Mouse (Mus musculus): Measurements from ENCODE around the gene Polr3gl.

Polr3gl gene

GRCm38 (mm10) chr3:96559911-96560850, 33.8 kb downstream of the Polr3gl start:
- in situ Hi-C loops (cut with MboI, MseI): loop anchor here in 1 of 2 experiments (25.0 kb wide), 1 partner anchor 898 kb away; the partner anchor contains the start of gene Mcl1

GRCm38 (mm10) chr3:96559398-96559910, 34.5 kb downstream of the Polr3gl start:
- in situ Hi-C loops (cut with MboI, MseI): loop anchor here in 1 of 2 experiments (25.0 kb wide), 1 partner anchor 897 kb away; the partner anchor contains the start of gene Mcl1

GRCm38 (mm10) chr3:96558668-96559196, 35.2 kb downstream of the Polr3gl start:
- in situ Hi-C loops (cut with MboI, MseI): loop anchor here in 1 of 2 experiments (25.0 kb wide), 1 partner anchor 896 kb away; the partner anchor contains the start of gene Mcl1

- in situ Hi-C loops (cut with MboI, MseI): loop anchor here in 1 of 2 experiments (25.0 kb wide), 1 partner anchor 896 kb away; the partner anchor contains the start of gene Mcl1
Observed at GRCm38 (mm10) chr3:96558159-96558558, 35.8 kb downstream of the Polr3gl start.

- in situ Hi-C loops (cut with MboI, MseI): loop anchor here in 1 of 2 experiments (25.0 kb wide), 1 partner anchor 895 kb away; the partner anchor contains the start of gene Mcl1
Observed at GRCm38 (mm10) chr3:96557694-96558093, 36.3 kb downstream of the Polr3gl start, which contains the start of gene Txnip. Gene Txnip, plus strand, starts transcription at chr3:96557957.

GRCm38 (mm10) chr3:96556651-96557635, 37.0 kb downstream of the Polr3gl start:
- in situ Hi-C loops (cut with MboI, MseI): loop anchor here in 1 of 2 experiments (25.0 kb wide), 1 partner anchor 895 kb away; the partner anchor contains the start of gene Mcl1

GRCm38 (mm10) chr3:96555999-96556614, 37.9 kb downstream of the Polr3gl start:
- in situ Hi-C loops (cut with MboI, MseI): loop anchor here in 1 of 2 experiments (25.0 kb wide), 1 partner anchor 894 kb away; the partner anchor contains the start of gene Mcl1

GRCm38 (mm10) chr3:96555041-96555596, 38.9 kb downstream of the Polr3gl start:
- in situ Hi-C loops (cut with MboI, MseI): loop anchor here in 1 of 2 experiments (25.0 kb wide), 1 partner anchor 893 kb away; the partner anchor contains the start of gene Mcl1

- in situ Hi-C loops (cut with MboI, MseI): loop anchor here in 1 of 2 experiments (25.0 kb wide), 1 partner anchor 892 kb away; the partner anchor contains the start of gene Mcl1
Observed at GRCm38 (mm10) chr3:96554251-96554650, 39.7 kb downstream of the Polr3gl start.

- in situ Hi-C loops (cut with MboI, MseI): loop anchor here in 1 of 2 experiments (25.0 kb wide), 1 partner anchor 891 kb away; the partner anchor contains the start of gene Mcl1
Observed at GRCm38 (mm10) chr3:96553601-96554000, 40.4 kb downstream of the Polr3gl start.

- in situ Hi-C loops (cut with MboI, MseI): loop anchor here in 1 of 2 experiments (25.0 kb wide), 1 partner anchor 890 kb away; the partner anchor contains the start of gene Mcl1
Observed at GRCm38 (mm10) chr3:96551890-96552289, 42.1 kb downstream of the Polr3gl start.

GRCm38 (mm10) chr3:96551203-96551602, 42.8 kb downstream of the Polr3gl start:
- in situ Hi-C loops (cut with MboI, MseI): loop anchor here in 1 of 2 experiments (25.0 kb wide), 1 partner anchor 889 kb away; the partner anchor contains the start of gene Mcl1

- in situ Hi-C loops (cut with MboI, MseI): loop anchor here in 1 of 2 experiments (5.0 kb wide), 1 partner anchor 88 kb away; the partner anchor contains the start of genes Gm42957 and Pex11b
Observed at GRCm38 (mm10) chr3:96549346-96549745, 44.6 kb downstream of the Polr3gl start.

GRCm38 (mm10) chr3:96548824-96549223, 45.2 kb downstream of the Polr3gl start:
- in situ Hi-C loops (cut with MboI, MseI): loop anchor here in 1 of 2 experiments (5.0 kb wide), 1 partner anchor 88 kb away; the partner anchor contains the start of genes Gm42957 and Pex11b

GRCm38 (mm10) chr3:96547389-96547960, 46.5 kb downstream of the Polr3gl start:
- in situ Hi-C loops (cut with MboI, MseI): loop anchor here in 1 of 2 experiments (5.0 kb wide), 1 partner anchor 90 kb away; the partner anchor contains the start of genes Gm42957 and Pex11b

- in situ Hi-C loops (cut with MboI, MseI): loop anchor here in 1 of 2 experiments (5.0 kb wide), 1 partner anchor 90 kb away; the partner anchor contains the start of genes Gm42957 and Pex11b
Observed at GRCm38 (mm10) chr3:96546880-96547279, 47.1 kb downstream of the Polr3gl start.

- in situ Hi-C loops (cut with MboI, MseI): loop anchor here in 1 of 2 experiments (5.0 kb wide), 1 partner anchor 92 kb away; the partner anchor contains the start of genes Gm42957 and Pex11b
Observed at GRCm38 (mm10) chr3:96545565-96545964, 48.4 kb downstream of the Polr3gl start.

- in situ Hi-C loops (cut with MboI, MseI): loop anchor here (5.0 kb wide), 2 partner anchors 34 to 104 kb away; partner anchors contain the start of genes Gm16253 (in 2 of the 2) and Itga10 (in 1 of the 2)
Observed at GRCm38 (mm10) chr3:96543345-96543744, 50.6 kb downstream of the Polr3gl start.

All from T-helper 17 cell (primary cell).